Mouse (Mus musculus): ENCODE results near the gene Snx8. TPM values are rescaled to one million over a fixed set of nuclear protein-coding genes. Genes with fewer than 3 reads are reported as not detected.

The Snx8 gene
- polyA plus RNA-seq, 1 experiment: 1.0 TPM

GRCm38 (mm10) chr5:140387816-140388510 lies 1.1 kb downstream of the Snx8 start:
- Histone ChIP-seq H3K27me3 (ENCODE audit: control insufficient read depth) (peaks cover 16% of the 10 kb centered on the region), H3K36me3 (ENCODE audit: control insufficient read depth) (no peaks in the 10 kb centered on the region), H3K9me3 (ENCODE audit: control insufficient read depth, low read length) (no peaks in the 10 kb centered on the region), H3K4me1 (ENCODE audit: control insufficient read depth) (peaks cover 44% of the 10 kb centered on the region), H3K4me3 (replicated peaks) (peak overlapping the region; percentile 77)
- TF ChIP-seq GATA1 (IDR thresholded peaks at IDR 0.05; ENCODE audit: low read length): no peak
- TF ChIP-seq TAL1 (IDR thresholded peaks at IDR 0.05; ENCODE audit: low read length): no peak

DNA sequence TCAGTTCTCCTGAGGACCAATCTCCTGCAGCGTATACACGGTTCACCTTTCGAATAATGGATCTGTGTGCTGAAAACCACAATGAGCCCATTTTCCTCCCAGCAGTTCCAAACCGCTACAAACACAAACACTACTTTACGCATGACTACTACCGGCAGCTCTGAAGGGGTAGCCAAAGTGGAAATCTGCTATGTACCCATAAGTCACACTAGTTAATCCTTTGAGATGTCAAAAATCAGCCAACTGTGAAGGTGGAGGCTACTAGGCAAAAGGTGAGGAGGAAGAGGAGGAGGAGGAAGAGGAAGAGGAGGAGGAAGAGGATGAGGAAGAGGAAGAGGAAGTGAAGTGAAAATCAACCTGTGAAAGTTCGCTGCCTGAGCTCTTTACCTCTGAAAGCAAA lies 1.8 kb downstream of the Snx8 start:
- H3K4me1 ChIP-seq (ENCODE audit: control insufficient read depth): peaks cover 44% of the 10 kb centered on the region
- TF ChIP-seq GATA1 (IDR thresholded peaks at IDR 0.05; ENCODE audit: low read length) (no peak), TAL1 (IDR thresholded peaks at IDR 0.05; ENCODE audit: low read length) (no peak)
- no peaks in the 10 kb centered on the region for H3K9me3 ChIP-seq (ENCODE audit: control insufficient read depth, low read length)
- peaks cover 16% of the 10 kb centered on the region for H3K27me3 ChIP-seq (ENCODE audit: control insufficient read depth)
- H3K36me3 ChIP-seq (ENCODE audit: control insufficient read depth): no peaks in the 10 kb centered on the region
- H3K4me3 ChIP-seq (replicated peaks): no peak overlapping the region

DNA sequence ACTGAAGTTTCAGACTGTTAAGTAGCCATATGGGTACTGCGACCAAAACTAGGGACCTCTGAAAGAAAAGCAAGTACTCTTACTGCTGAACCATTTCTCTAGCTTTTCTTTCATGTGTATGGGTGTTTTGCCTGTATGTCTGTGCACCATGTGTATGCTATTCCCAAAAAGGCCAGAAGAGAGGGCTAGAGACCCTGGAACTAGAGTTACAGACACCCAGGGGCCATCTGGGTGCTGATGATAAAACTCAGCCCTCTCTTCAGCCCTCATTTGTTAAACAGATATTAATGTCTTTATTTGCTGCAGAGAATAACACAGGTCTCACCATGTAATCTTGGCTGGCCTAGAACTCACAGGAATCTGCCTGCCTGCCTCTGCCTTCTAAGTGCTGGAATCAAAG lies 4.6 kb downstream of the Snx8 start:
- no peak overlapping the region for H3K4me3 ChIP-seq (replicated peaks)
- TF ChIP-seq TAL1 (IDR thresholded peaks at IDR 0.05; ENCODE audit: low read length): no peak
- TF ChIP-seq GATA1 (IDR thresholded peaks at IDR 0.05; ENCODE audit: low read length): no peak
- H3K27me3 ChIP-seq (ENCODE audit: control insufficient read depth): 0 out of 2 replicates have a peak, but pooled peaks cover 2% of the 10 kb centered on the region
- peaks cover 38% of the 10 kb centered on the region for H3K4me1 ChIP-seq (ENCODE audit: control insufficient read depth)
- H3K9me3 ChIP-seq (ENCODE audit: control insufficient read depth, low read length): no peaks in the 10 kb centered on the region
- H3K36me3 ChIP-seq (ENCODE audit: control insufficient read depth): no peaks in the 10 kb centered on the region; the same call in 1 of the 2 replicates

DNA sequence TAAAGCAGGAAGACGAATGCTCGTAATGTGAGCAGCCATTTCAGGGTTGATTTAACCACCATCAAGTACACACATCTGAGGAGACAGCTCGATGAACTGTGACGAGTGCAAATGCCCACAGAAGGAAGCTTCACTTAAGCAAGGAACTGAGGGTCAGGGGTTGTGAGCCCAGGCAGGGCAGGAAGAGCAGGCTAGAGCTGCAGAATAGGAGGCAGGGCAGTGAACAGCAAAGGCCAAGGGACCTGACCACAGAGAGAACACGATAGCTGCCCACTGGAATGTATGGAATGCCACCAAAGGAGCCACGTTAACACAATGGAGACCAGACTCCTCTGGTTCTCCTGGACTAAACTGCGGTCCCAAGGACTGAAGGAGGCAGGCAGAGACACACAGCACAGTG lies 5.5 kb downstream of the Snx8 start:
- Histone ChIP-seq H3K9me3 (ENCODE audit: control insufficient read depth, low read length) (no peaks in the 10 kb centered on the region), H3K27me3 (ENCODE audit: control insufficient read depth) (no peaks in the 10 kb centered on the region), H3K4me3 (replicated peaks) (no peak overlapping the region), H3K4me1 (ENCODE audit: control insufficient read depth) (peaks cover 29% of the 10 kb centered on the region), H3K36me3 (ENCODE audit: control insufficient read depth) (no peaks in the 10 kb centered on the region; the same call in 1 of the 2 replicates)
- TF ChIP-seq TAL1 (IDR thresholded peaks at IDR 0.05; ENCODE audit: low read length): no peak
- TF ChIP-seq GATA1 (IDR thresholded peaks at IDR 0.05; ENCODE audit: low read length): no peak

- H3K4me3 ChIP-seq (replicated peaks): no peak overlapping the region
- no peak for TF ChIP-seq GATA1 (IDR thresholded peaks at IDR 0.05; ENCODE audit: low read length)
- no peak for TF ChIP-seq TAL1 (IDR thresholded peaks at IDR 0.05; ENCODE audit: low read length)
- H3K27me3 ChIP-seq (ENCODE audit: control insufficient read depth): no peaks in the 10 kb centered on the region
- H3K36me3 ChIP-seq (ENCODE audit: control insufficient read depth): no peaks in the 10 kb centered on the region; the same call in 1 of the 2 replicates
- H3K9me3 ChIP-seq (ENCODE audit: control insufficient read depth, low read length): no peaks in the 10 kb centered on the region
- peaks cover 20% of the 10 kb centered on the region for H3K4me1 ChIP-seq (ENCODE audit: control insufficient read depth)
Observed at GRCm38 (mm10) chr5:140382688-140383087, 6.4 kb downstream of the Snx8 start.

GRCm38 (mm10) chr5:140381156-140381555 lies 7.9 kb downstream of the Snx8 start:
- Histone ChIP-seq H3K4me3 (replicated peaks) (no peak overlapping the region), H3K4me1 (ENCODE audit: control insufficient read depth) (peaks cover 10% of the 10 kb centered on the region), H3K36me3 (ENCODE audit: control insufficient read depth) (no peaks in the 10 kb centered on the region; the same call in 1 of the 2 replicates), H3K27me3 (ENCODE audit: control insufficient read depth) (no peaks in the 10 kb centered on the region), H3K9me3 (ENCODE audit: control insufficient read depth, low read length) (no peaks in the 10 kb centered on the region)
- no peak for TF ChIP-seq GATA1 (IDR thresholded peaks at IDR 0.05; ENCODE audit: low read length)
- TF ChIP-seq TAL1 (IDR thresholded peaks at IDR 0.05; ENCODE audit: low read length): no peak

DNA sequence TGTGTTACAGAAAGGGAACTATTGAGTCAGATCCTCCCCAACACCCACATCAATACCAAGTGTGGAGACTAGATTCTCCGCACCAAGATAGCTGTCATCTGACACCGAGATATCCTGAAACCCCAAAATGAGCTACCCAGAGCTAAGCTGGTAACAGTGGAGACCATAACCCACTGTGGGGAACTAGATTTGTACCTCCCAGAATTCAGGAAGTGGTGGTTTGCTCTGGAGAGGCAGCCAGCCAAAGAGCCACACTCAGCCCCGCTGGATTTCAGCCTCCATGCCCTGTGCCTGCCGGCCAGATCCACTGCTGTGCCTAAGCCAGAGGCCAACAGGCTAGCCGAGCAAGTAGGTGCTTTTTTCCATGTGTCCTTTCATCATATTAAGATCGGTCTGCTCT lies 9.8 kb downstream of the Snx8 start:
- Histone ChIP-seq H3K4me3 (replicated peaks) (no peak overlapping the region), H3K4me1 (ENCODE audit: control insufficient read depth) (peaks cover 7% of the 10 kb centered on the region), H3K27me3 (ENCODE audit: control insufficient read depth) (no peaks in the 10 kb centered on the region), H3K9me3 (ENCODE audit: control insufficient read depth, low read length) (no peaks in the 10 kb centered on the region), H3K36me3 (ENCODE audit: control insufficient read depth) (no peaks in the 10 kb centered on the region; the same call in 1 of the 2 replicates)
- no peak for TF ChIP-seq TAL1 (IDR thresholded peaks at IDR 0.05; ENCODE audit: low read length)
- no peak for TF ChIP-seq GATA1 (IDR thresholded peaks at IDR 0.05; ENCODE audit: low read length)

- TF ChIP-seq GATA1 (IDR thresholded peaks at IDR 0.05; ENCODE audit: low read length) (no peak), TAL1 (IDR thresholded peaks at IDR 0.05; ENCODE audit: low read length) (no peak)
- no peak overlapping the region for H3K4me3 ChIP-seq (replicated peaks)
- H3K27me3 ChIP-seq (ENCODE audit: control insufficient read depth): no peaks in the 10 kb centered on the region
- no peaks in the 10 kb centered on the region; the same call in 1 of the 2 replicates for H3K36me3 ChIP-seq (ENCODE audit: control insufficient read depth)
- H3K4me1 ChIP-seq (ENCODE audit: control insufficient read depth): peaks cover 1% of the 10 kb centered on the region; the same call in 1 of the 2 replicates
- H3K9me3 ChIP-seq (ENCODE audit: control insufficient read depth, low read length): no peaks in the 10 kb centered on the region
Observed at GRCm38 (mm10) chr5:140378121-140378853, 10.8 kb downstream of the Snx8 start.

DNA sequence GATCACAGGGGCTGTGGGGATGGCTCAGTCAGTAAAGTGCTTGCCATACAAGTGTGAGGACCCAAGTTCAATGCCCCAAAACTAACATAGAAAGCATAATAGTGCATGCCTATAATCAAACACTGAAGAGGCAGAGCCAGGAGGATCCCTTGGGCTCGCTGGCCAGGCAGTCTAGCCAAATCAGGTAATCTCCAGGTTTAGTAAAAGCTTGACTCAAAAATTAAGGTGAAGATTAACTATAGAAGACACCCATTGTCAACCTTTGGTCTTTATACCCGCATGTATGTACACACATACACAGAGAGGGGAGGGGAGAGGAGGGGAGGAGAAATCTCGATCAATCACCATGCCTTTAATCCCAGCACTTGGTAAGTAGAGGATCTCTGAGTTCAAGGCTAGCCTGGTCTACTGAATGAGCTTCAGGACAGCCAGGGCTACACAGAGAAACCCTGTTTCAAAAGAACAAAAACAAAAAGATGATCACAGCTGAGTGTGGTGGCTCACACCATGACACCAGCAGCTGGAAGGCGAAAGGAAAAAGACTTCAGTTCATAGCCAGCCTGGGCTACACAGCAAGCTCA lies 13.7 kb downstream of the Snx8 start:
- no peaks in the 10 kb centered on the region for H3K9me3 ChIP-seq (ENCODE audit: control insufficient read depth, low read length)
- no peak for TF ChIP-seq GATA1 (IDR thresholded peaks at IDR 0.05; ENCODE audit: low read length)
- no peak for TF ChIP-seq TAL1 (IDR thresholded peaks at IDR 0.05; ENCODE audit: low read length)
- peaks cover 7% of the 10 kb centered on the region for H3K4me1 ChIP-seq (ENCODE audit: control insufficient read depth)
- H3K27me3 ChIP-seq (ENCODE audit: control insufficient read depth): no peaks in the 10 kb centered on the region
- no peaks in the 10 kb centered on the region for H3K36me3 ChIP-seq (ENCODE audit: control insufficient read depth)
- no peak overlapping the region for H3K4me3 ChIP-seq (replicated peaks)

Data from erythroblast, embryonic 14.5 days (primary cell).